8 mouse cellular contexts compared by ENCODE assay signal in the genomic region with DNA sequence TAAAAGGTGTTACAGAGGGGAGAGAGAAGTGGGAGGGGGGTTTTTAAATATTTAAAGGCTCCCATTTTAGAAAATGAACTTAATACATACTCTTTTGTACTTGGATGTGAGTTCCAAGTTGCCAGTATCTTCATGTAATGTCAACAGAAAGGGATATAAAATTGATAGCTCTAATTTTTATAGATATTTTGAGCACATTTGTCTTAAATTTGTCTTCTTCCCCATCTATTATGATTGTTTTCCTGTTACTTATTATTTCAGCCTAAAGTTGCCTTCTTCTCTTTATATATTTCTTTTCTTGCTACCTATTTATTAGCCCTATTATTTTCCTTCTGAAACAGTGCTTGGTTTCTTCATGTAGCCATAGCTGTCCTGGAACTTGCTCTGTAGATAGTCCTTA. TPM values are rescaled to one million over a fixed set of nuclear protein-coding genes. Genes with fewer than 3 reads are reported as not detected.
A peak's percentile ranks its signal among the peaks of the same experiment; 100 is the strongest.
DNase-seq lines count a peak whose midpoint lies in the region; ATAC-seq and TF ChIP-seq lines count a peak whose summit lies in the region.

Hist1h1d (plus strand) TSS at position 301 of the 400 bp plus-strand sequence.

- no peaks in the 10 kb centered on the region for H3K27me3 ChIP-seq in heart, embryonic 12.5 days (replicated peaks)
- H3K27me3 ChIP-seq in MEL (ENCODE audit: control insufficient read depth in 1 of 2, insufficient read depth in 2 of 2, low read length in 2 of 2) = no peaks in the 10 kb centered on the region

- H3K79me2 ChIP-seq in MEL (ENCODE audit: control insufficient read depth, insufficient read depth, low read length, poor library complexity) = peaks cover 3% of the 10 kb centered on the region; the same call in 1 of the 2 replicates

- no peak for DNase-seq in heart, adult 9 months (ENCODE audit: low spot score in 2 of 2)
- no peak for DNase-seq in MEL (ENCODE audit: low read depth, low spot score)
- DNase-seq in heart, postnatal 4 days = no peak
- no peak for DNase-seq in natural killer cell, adult 2 months (ENCODE audit: low spot score in 2 of 2)
- no peak for DNase-seq in yolk sac, embryonic 10.5 days (ENCODE audit: low spot score)
- no peak for DNase-seq in layer of hippocampus, adult 18-20 months (ENCODE audit: low spot score in 2 of 2)

- H3K9ac ChIP-seq in heart, embryonic 12.5 days = no peak within 1 kb of the TSS
- H3K9ac ChIP-seq in MEL (ENCODE audit: control insufficient read depth, low read depth, low read length, poor library complexity, severe bottlenecking) = peak within 1 kb of the TSS; percentile 93

- TF ChIP-seq CTCF in MEL (IDR thresholded peaks at IDR 0.05 in 2 of 3, conservative IDR thresholded peaks at IDR 0.05 in 1 of 3; ENCODE audit: control insufficient read depth in 1 of 3, insufficient read depth in 1 of 3, low read depth in 2 of 3, low read length in 3 of 3, poor library complexity in 1 of 3, severe bottlenecking in 1 of 3) = no peak

- H3K36me3 ChIP-seq in heart, embryonic 12.5 days = no peaks in the 10 kb centered on the region
- peaks cover 0 to 46% of the 10 kb centered on the region in 2 experiments; a peak in 2 of 4 replicates for H3K36me3 ChIP-seq in MEL (ENCODE audit: control insufficient read depth in 1 of 2, insufficient read depth in 2 of 2, low read length in 2 of 2)

- TF ChIP-seq POLR2A in MEL (IDR thresholded peaks at IDR 0.05; ENCODE audit: control insufficient read depth in 1 of 2, insufficient read depth in 1 of 2, low read depth in 1 of 2, low read length in 2 of 2, poor library complexity in 1 of 2) = no peak

- peaks cover 9% of the 10 kb centered on the region for H3K4me1 ChIP-seq in heart, embryonic 12.5 days (replicated peaks)
- H3K4me1 ChIP-seq in MEL (ENCODE audit: control insufficient read depth in 1 of 2, insufficient read depth in 2 of 2, low read length in 2 of 2) = peaks cover 0 to 11% of the 10 kb centered on the region in 2 experiments; a peak in 1 of 4 replicates

- H3K4me2 ChIP-seq in heart, embryonic 12.5 days = peak within 1 kb of the TSS; percentile 7; the same call in 1 of the 2 replicates

- TF ChIP-seq EP300 in MEL (IDR thresholded peaks at IDR 0.05; ENCODE audit: low read depth in 1 of 2, low read length in 2 of 2) = no peak

- H3K27ac ChIP-seq in heart, embryonic 12.5 days (ENCODE audit: poor library complexity, severe bottlenecking) = peak within 1 kb of the TSS; percentile 99
- peak within 1 kb of the TSS; percentile 100 for H3K27ac ChIP-seq in MEL (ENCODE audit: control insufficient read depth, low read depth, low read length)

- H3K9me3 ChIP-seq in heart, embryonic 12.5 days (replicated peaks) = no peaks in the 10 kb centered on the region
- H3K9me3 ChIP-seq in MEL (replicated peaks; ENCODE audit: insufficient read depth, low read length) = no peaks in the 10 kb centered on the region

- no peak for ATAC-seq in heart, embryonic 12.5 days (ENCODE audit: insufficient number of reproducible peaks, low FRiP score)
- no peak for ATAC-seq in megakaryocyte, adult 5-6 weeks (ENCODE audit: poor library complexity, severe bottlenecking)

- TF ChIP-seq RAD21 in MEL (IDR thresholded peaks at IDR 0.05; ENCODE audit: low read depth, low read length) = no peak

- no peak within 1 kb of the TSS for H3K4me3 ChIP-seq in heart, embryonic 12.5 days
- H3K4me3 ChIP-seq in MEL (ENCODE audit: control insufficient read depth in 1 of 2, insufficient read depth in 1 of 2, low read depth in 2 of 2, low read length in 2 of 2) = peak within 1 kb of the TSS in 1 of 2 experiments; percentile 35; a peak in 2 of 4 replicates

TF ChIP-seq in MEL, 35 proteins besides CTCF, POLR2A, EP300 and RAD21:
- TF ChIP-seq NRF1 (IDR thresholded peaks at IDR 0.05; ENCODE audit: insufficient read depth, low read depth, low read length, poor library complexity, severe bottlenecking) (no peak), UBTF (IDR thresholded peaks at IDR 0.05; ENCODE audit: borderline replicate concordance, insufficient read depth, low read depth, low read length) (no peak), MAFK (IDR thresholded peaks at IDR 0.05; ENCODE audit: borderline replicate concordance, low read depth, low read length) (no peak), CHD2 (IDR thresholded peaks at IDR 0.05; ENCODE audit: low read length) (no peak), MXI1 (IDR thresholded peaks at IDR 0.05; ENCODE audit: low read depth, low read length) (no peak), GATA1 (IDR thresholded peaks at IDR 0.05; ENCODE audit: low read depth, low read length) (no peak), HCFC1 (IDR thresholded peaks at IDR 0.05; ENCODE audit: low read depth, low read length) (no peak), ZNF384 (IDR thresholded peaks at IDR 0.05; ENCODE audit: low read depth, low read length) (no peak), KAT2A (conservative IDR thresholded peaks at IDR 0.05; ENCODE audit: low read depth, low read length) (no peak), MAX (IDR thresholded peaks at IDR 0.05; ENCODE audit: low read length) (no peak), USF1 (IDR thresholded peaks at IDR 0.05; ENCODE audit: low read depth, low read length) (no peak), USF2 (IDR thresholded peaks at IDR 0.05; ENCODE audit: borderline replicate concordance in 1 of 2, insufficient read depth in 1 of 2, low read depth in 1 of 2, low read length in 2 of 2) (no peak), SIN3A (IDR thresholded peaks at IDR 0.05; ENCODE audit: low read length) (no peak), MYC (IDR thresholded peaks at IDR 0.05; ENCODE audit: low read depth, low read length) (no peak), RCOR1 (IDR thresholded peaks at IDR 0.05; ENCODE audit: low read depth, low read length) (no peak), TBP (IDR thresholded peaks at IDR 0.05; ENCODE audit: low read depth, low read length) (no peak), TAL1 (IDR thresholded peaks at IDR 0.05; ENCODE audit: low read length) (no peak), MEF2A (IDR thresholded peaks at IDR 0.05; ENCODE audit: extremely low read depth, insufficient replicate concordance, low read depth, low read length, poor library complexity, severe bottlenecking) (no peak), POLR2AphosphoS2 (IDR thresholded peaks at IDR 0.05; ENCODE audit: low read length) (no peak)

RNA-seq across cellular contexts. Expression of gene Hist1h1d, which starts in this region (rescaled TPM):
- polyA plus RNA-seq in heart, embryonic 12.5 days (2016; fragmentation: Nextera tagmentation; extraction: Ambion mirVana) = 0.21 and 0.26 TPM in 2 replicates
- 115 and 134 TPM in 2 replicates for total RNA-seq in MEL (2012; rRNA removed)
- polyA plus RNA-seq in MEL (2012; ENCODE audit: insufficient read depth in 1 of 2, insufficient read length in 2 of 2, low read depth in 1 of 2, low replicate concordance in 2 of 2, missing spikeins in 1 of 2) = under 1 TPM in 1 of 2 experiments, not detected in 1; 0.24 TPM
- total RNA-seq in heart, postnatal 4 days (2021) = 10 to 100 TPM; 40.0 to 43.0 TPM
- total RNA-seq in megakaryocyte, adult 5-6 weeks (2015) = 16.7 and 17.0 TPM in 2 replicates
- total RNA-seq in megakaryocyte, adult 5-6 weeks (2017) = 182 and 184 TPM in 2 replicates
- 1 to 10 TPM; 3.1 to 4.0 TPM for total RNA-seq in layer of hippocampus, adult 18-20 months (2021)
